Mouse (Mus musculus) kidney, adult 2 months (tissue): Measurements from ENCODE around the gene Wfdc15a. TPM values are rescaled to one million over a fixed set of nuclear protein-coding genes. Genes with fewer than 3 reads are reported as not detected.

Experiments
- DNase-seq: peaks from one replicate; pipeline ENCODE4 v3.0.0; 2021
- H3K27ac ChIP-seq: fragments of 200-500 bp; 2 replicates; pipeline ENCODE4 v1.5.1; 2012; ENCODE audit warnings: low read depth, low read length, control low read depth, inconsistent platforms; ENCODE audit not compliant: insufficient read depth
- H3K27me3 ChIP-seq: fragments of 200-500 bp; replicated peaks from 2 replicates; pipeline ENCODE4 v1.6.1; 2012; ENCODE audit warnings: mild to moderate bottlenecking, moderate library complexity, low read length, inconsistent platforms; ENCODE audit not compliant: control insufficient read depth, insufficient read depth
- H3K36me3 ChIP-seq: fragments of 200-500 bp; 2 replicates; pipeline ENCODE4 v1.6.1; 2012; ENCODE audit warnings: mild to moderate bottlenecking, moderate library complexity, low read length, inconsistent platforms; ENCODE audit not compliant: control insufficient read depth, insufficient read depth
- H3K4me1 ChIP-seq: fragments of 200-500 bp; 2 replicates; pipeline ENCODE4 v1.6.1; 2011; ENCODE audit warnings: low read length; ENCODE audit not compliant: control insufficient read depth, insufficient read depth
- H3K4me3 ChIP-seq: fragments of 200-500 bp; 2 replicates; pipeline ENCODE4 v1.5.1; 2011; ENCODE audit warnings: mild to moderate bottlenecking, low read depth, low read length, control low read depth; ENCODE audit not compliant: insufficient read depth
- CTCF ChIP-seq: fragments of 200-500 bp; conservative IDR thresholded peaks from 2 replicates; pipeline ENCODE4 v1.5.1; 2011; ENCODE audit warnings: low read depth, mild to moderate bottlenecking, control low read depth, low read length, moderate library complexity, mixed read lengths; ENCODE audit not compliant: insufficient read depth, insufficient read length
- POLR2A ChIP-seq: fragments of 200-500 bp; IDR thresholded peaks from one replicate; pipeline ENCODE4 v1.6.1; 2011; ENCODE audit warnings: low read depth, low read length, control low read depth
- WGBS: fragments of 180-500 bp; shearing (Covaris S2); methylation state at CpG from one replicate; pipeline ENCODE4 v1.1.7; 2018; 5-methylcytosine and 5-hydroxymethylcytosine counted together
- polyA plus RNA-seq: library from polyadenylated mRNA; depleted of rRNA; stranded (reverse); fragments of >200 nt; gene quantifications from 2 replicates; pipeline ENCODE4 v1.2.3, GENCODE M21; 2012; rRNA removed

Wfdc15a gene
- polyA plus RNA-seq = 0.20 TPM in 1 of 2 replicates, not detected in the other

DNA sequence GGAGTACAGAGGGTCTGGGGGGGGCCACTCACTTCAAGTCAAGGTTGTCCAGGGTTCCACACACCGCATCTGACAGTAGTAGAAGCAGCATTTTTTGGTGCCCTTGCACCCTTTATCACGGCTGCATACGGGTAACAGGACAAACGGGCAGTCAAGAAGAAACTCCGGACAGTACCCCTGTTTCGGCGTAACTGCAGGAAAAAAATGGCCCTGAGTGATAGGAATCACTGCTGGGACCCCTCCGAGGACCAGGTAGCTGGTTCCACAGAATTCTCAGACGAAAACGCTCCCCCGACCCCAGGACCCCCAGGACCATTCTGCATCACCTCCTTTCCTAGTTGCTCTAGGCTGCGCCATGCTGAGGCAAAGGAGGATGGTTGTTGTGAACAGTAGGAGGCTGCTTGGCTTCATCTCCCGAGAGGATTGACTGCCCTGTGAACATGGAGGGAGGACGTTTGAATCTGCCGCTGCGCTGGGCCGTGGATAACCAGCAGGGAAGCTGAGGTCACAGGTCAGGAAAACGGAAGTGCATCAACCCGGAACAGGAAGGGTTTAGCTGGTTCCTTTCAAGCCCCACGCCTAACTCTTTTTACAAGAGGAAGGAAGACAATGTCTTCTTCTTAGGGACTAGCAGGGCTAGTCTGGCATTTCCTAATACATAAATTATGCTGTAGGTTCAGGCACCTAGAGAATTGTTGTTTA is at the start of gene Wfdc15a:
Gene Wfdc15a (minus strand): TSS at position 505 of the 702 bp plus-strand sequence.
- H3K36me3 ChIP-seq = no peaks in the 10 kb centered on the region
- H3K4me1 ChIP-seq = no peaks in the 10 kb centered on the region
- no peaks in the 10 kb centered on the region for H3K27me3 ChIP-seq
- WGBS = 76% methylated on average over 20 of the region's 20 CpGs
- H3K27ac ChIP-seq = no peak within 1 kb of the TSS
- TF ChIP-seq CTCF (no peak), POLR2A (no peak)
- H3K4me3 ChIP-seq = no peak within 1 kb of the TSS
- DNase-seq = no peak

DNA sequence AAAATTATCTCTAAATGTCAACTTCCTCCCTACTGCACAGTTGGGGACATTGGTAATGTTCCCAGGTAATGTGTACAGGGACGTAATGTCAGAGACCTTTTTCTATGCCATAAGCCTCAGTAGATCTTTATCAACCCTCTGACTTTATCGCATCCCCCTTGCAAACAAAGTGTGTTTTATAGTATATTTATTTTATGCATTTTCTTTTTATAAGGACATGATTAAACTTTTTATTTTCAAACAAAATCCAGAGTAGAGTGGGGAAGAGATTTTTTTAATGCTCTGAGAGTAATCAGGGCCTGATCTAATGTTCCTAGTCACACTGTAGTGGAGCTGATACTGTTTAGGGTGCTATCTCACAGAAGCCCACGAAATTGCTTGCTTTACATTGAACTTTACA is 38.4 kb upstream of the Wfdc15a start, which contains the start of gene Svs2:
Gene Svs2 (minus strand): TSS at position 101 of the 400 bp plus-strand sequence.
- H3K36me3 ChIP-seq = no peaks in the 10 kb centered on the region
- no peak within 1 kb of the TSS for H3K4me3 ChIP-seq
- H3K4me1 ChIP-seq = no peaks in the 10 kb centered on the region
- WGBS = 85% methylated on average over 3 of the region's 3 CpGs
- no peak for DNase-seq
- no peak within 1 kb of the TSS for H3K27ac ChIP-seq
- TF ChIP-seq POLR2A (no peak), CTCF (no peak)
- H3K27me3 ChIP-seq = no peaks in the 10 kb centered on the region

DNA sequence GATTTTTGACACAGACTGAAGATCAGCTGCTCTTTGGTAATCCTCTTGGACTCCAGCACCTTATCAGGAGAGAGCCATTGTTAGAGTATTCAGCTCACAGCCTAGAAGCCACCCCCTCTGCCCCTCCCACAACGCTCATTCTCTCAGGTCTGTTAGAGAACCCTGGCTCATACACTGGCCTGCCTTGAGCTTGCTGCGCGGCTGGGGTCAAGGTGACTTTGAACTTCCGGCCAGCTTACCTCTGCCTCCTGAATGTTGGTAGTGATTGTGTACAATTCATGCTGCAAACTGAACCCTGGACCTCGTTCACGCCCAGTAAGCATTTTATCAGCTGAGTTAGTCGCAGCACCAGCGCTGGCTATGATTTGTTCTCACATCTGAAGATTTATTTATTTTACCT is 32.7 kb upstream of the Wfdc15a start:
- Histone ChIP-seq H3K4me1 (no peaks in the 10 kb centered on the region), H3K27ac (no peak overlapping the region), H3K4me3 (no peak overlapping the region), H3K36me3 (no peaks in the 10 kb centered on the region), H3K27me3 (no peaks in the 10 kb centered on the region)
- 79% methylated on average over 8 of the region's 8 CpGs for WGBS
- no peak for DNase-seq
- no peak for TF ChIP-seq POLR2A
- TF ChIP-seq CTCF = no peak

DNA sequence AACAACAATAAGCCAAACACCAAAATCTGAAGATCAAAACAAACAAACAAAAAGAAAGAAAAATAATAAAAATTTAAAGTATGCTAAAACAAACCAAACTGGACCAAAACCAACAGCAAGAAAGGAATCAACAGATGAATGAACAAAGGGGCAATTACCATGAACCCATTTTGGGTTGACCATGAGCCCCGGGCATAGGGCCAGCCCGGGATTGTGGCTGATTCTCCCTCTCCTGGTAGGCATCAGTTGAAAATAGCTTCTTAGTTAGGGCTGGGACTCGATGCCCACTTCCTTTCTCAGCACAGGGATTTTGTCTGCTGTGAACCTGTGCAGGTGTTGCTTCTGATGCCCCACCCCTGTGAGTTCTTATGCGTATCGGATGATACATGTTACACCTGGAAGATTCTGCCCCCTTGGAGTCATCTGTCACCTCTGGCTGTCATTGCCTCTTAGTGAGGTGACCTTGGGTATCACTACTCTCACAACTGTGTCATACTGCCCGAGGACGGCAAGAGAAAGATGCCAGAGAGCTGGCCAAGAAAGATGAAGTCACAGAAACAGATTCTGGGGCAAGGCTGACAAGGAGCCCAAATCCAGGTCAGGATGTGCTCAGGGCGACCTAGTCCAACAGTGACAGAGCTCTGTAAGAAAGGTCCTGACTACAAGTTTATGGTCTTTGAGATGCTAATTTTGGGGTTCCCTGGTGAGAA is 28.6 kb upstream of the Wfdc15a start:
- TF ChIP-seq CTCF = no peak
- TF ChIP-seq POLR2A = no peak
- WGBS = 76% methylated on average over 8 of the region's 8 CpGs
- no peak for DNase-seq

GRCm38 (mm10) chr2:164221522-164221921 is 21.6 kb upstream of the Wfdc15a start, which contains the start of gene Wfdc15b:
Wfdc15b (minus strand) TSS chr2:164221660.
- WGBS = 12% methylated on average over 11 of the region's 11 CpGs
- peak; percentile 43 for DNase-seq
- H3K27ac ChIP-seq = peak within 1 kb of the TSS; percentile 99
- H3K4me3 ChIP-seq = peak within 1 kb of the TSS; percentile 69
- TF ChIP-seq POLR2A (no peak), CTCF (no peak)
- H3K4me1 ChIP-seq = peaks cover 6% of the 10 kb centered on the region; the same call in 1 of the 2 replicates
- H3K27me3 ChIP-seq = no peaks in the 10 kb centered on the region
- H3K36me3 ChIP-seq = no peaks in the 10 kb centered on the region

More for the DNA sequence above, 28.6 kb upstream of the Wfdc15a start:
- Histone ChIP-seq H3K4me3 (no peak overlapping the region), H3K4me1 (no peaks in the 10 kb centered on the region), H3K36me3 (no peaks in the 10 kb centered on the region), H3K27ac (no peak overlapping the region), H3K27me3 (no peaks in the 10 kb centered on the region)

- Histone ChIP-seq H3K36me3 (no peaks in the 10 kb centered on the region), H3K4me3 (peak overlapping the region; percentile 34), H3K4me1 (peaks cover 6% of the 10 kb centered on the region; the same call in 1 of the 2 replicates), H3K27ac (peak overlapping the region; percentile 72), H3K27me3 (no peaks in the 10 kb centered on the region)
- no peak for DNase-seq
- TF ChIP-seq CTCF (no peak), POLR2A (no peak)
- 76% methylated on average over 9 of the region's 9 CpGs for WGBS
Observed at GRCm38 (mm10) chr2:164219295-164219694, 19.4 kb upstream of the Wfdc15a start.

DNA sequence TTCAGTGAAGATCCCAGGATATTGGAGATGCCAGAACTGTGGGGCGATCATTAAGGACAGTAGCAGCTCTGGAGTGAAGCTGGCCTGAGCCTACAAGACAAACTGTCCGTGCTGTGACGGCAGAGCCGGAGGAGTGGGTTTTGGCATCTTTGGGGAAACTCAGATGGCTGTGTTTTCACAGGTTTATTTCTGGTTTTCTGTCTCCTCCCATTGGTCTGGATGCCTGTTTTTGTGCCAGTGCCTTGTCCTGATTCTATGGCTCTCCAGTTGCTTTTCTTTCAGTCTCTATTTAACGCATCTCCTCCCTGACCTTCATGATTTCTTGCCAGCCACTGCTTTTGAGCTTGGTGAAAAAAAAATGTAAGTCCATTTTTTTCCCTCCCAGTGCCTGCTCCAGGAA is 12.8 kb upstream of the Wfdc15a start:
- TF ChIP-seq CTCF (no peak), POLR2A (no peak)
- Histone ChIP-seq H3K4me3 (no peak overlapping the region), H3K27ac (no peak overlapping the region), H3K27me3 (no peaks in the 10 kb centered on the region; the same call in 1 of the 2 replicates), H3K36me3 (no peaks in the 10 kb centered on the region), H3K4me1 (no peaks in the 10 kb centered on the region; the same call in 1 of the 2 replicates)
- WGBS = 56% methylated on average over 5 of the region's 5 CpGs
- DNase-seq = no peak
